Mouse (Mus musculus) heart, postnatal 0 days (tissue): ENCODE measurements around the gene Ppl.

Source experiments
- CTCF ChIP-seq: IDR thresholded peaks from 2 replicates; pipeline ENCODE4 v1.5.1; 2016; ENCODE audit warnings: antibody characterized with exemption, control low read depth, low read depth
- EP300 ChIP-seq: IDR thresholded peaks from 2 replicates; pipeline ENCODE4 v1.6.1; 2016; ENCODE audit warnings: antibody characterized with exemption, low read depth

DNA sequence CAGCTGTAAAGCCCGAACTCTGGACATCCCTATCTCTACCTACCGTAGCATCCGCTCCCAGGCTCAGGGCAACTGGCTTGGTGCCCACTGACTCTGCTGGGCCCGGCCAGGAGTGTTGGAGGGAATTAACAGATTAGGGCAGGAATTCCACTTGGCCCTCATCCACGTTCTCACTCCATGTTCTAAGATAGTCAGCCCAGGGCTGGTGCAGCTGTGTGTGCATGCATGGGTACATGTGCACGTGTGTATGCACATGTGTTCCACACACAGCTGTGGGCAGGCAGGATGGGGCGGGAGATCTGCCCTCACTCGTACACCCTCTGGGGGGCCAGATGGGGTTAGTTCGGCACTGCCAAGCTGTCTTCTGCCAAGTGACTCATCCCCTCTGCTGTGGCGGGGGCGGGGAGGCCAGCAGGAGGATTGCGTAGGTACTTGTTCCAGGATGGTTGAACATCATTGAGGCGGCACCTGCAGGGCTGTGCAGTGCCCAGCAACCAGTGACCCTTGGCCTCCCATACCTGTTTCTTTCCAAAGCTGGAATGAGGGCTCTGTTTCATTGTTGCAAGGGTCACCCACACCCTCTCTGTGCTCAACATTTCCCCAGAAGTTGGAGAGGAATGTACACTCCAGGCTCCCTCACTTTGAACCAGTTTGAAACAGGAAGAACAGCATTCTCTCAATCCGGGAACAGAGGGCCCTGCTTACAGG, 2.6 kb upstream of the Ppl start:
- TF ChIP-seq CTCF (no peak), EP300 (peak; percentile 84; the same call in 1 of the 2 replicates)
